Mouse (Mus musculus) midbrain, embryonic 16.5 days (tissue): ENCODE data around the gene Pdcd2. TPM values are rescaled to one million over a fixed set of nuclear protein-coding genes. Genes with fewer than 3 reads are reported as not detected.
A peak's percentile ranks its signal among the peaks of the same experiment; 100 is the strongest.
"Not testable (repeated sequence)": the region's sequence is repeated elsewhere in the genome, so short reads cannot be mapped to it uniquely, and the experiment has no call there.

Source experiments
- ATAC-seq: fragments of 200-750 bp; cut with Nextera tagmentation; 2 replicates; pipeline ENCODE4 v1.8.0; 2017; ENCODE audit warnings: moderate TSS enrichment
- H3K27ac ChIP-seq: fragments of 300-500 bp; sonication (generic); 2 replicates; pipeline ENCODE4 v1.5.1; 2014; ENCODE audit warnings: mild to moderate bottlenecking, low read length, mixed read lengths
- H3K27me3 ChIP-seq: fragments of 300-500 bp; sonication (generic); 2 replicates; pipeline ENCODE4 v1.6.1; 2014; ENCODE audit warnings: low read depth, low read length, mixed read lengths; ENCODE audit not compliant: control insufficient read depth, insufficient read depth
- H3K36me3 ChIP-seq: fragments of 300-500 bp; sonication (generic); 2 replicates; pipeline ENCODE4 v1.6.1; 2014; ENCODE audit warnings: mild to moderate bottlenecking, low read length, moderate library complexity, mixed read lengths; ENCODE audit not compliant: control insufficient read depth, insufficient read depth
- H3K4me1 ChIP-seq: fragments of 300-500 bp; sonication (generic); 2 replicates; pipeline ENCODE4 v1.6.1; 2014; ENCODE audit warnings: mild to moderate bottlenecking, low read length, mixed read lengths; ENCODE audit not compliant: control insufficient read depth, insufficient read depth
- H3K4me2 ChIP-seq: fragments of 300-500 bp; sonication (generic); 2 replicates; pipeline ENCODE4 v1.6.1; 2014; ENCODE audit warnings: mild to moderate bottlenecking, low read length, mixed read lengths
- H3K4me3 ChIP-seq: fragments of 300-500 bp; sonication (generic); 2 replicates; pipeline ENCODE4 v1.5.1; 2014; ENCODE audit warnings: low read depth, mild to moderate bottlenecking, low read length, moderate library complexity, mixed read lengths
- H3K9ac ChIP-seq: fragments of 300-500 bp; sonication (generic); 2 replicates; pipeline ENCODE4 v1.6.1; 2014; ENCODE audit warnings: low read depth, low read length, mixed read lengths
- H3K9me3 ChIP-seq: fragments of 300-500 bp; sonication (generic); replicated peaks from 2 replicates; pipeline ENCODE4 v1.6.1; 2014; ENCODE audit warnings: mild to moderate bottlenecking, low read length, mixed read lengths; ENCODE audit not compliant: control insufficient read depth, poor library complexity, severe bottlenecking
- WGBS: fragments of 180-500 bp; shearing (Covaris S2); extraction: QIAGEN DNeasy Blood & Tissue Kit; methylation state at CpG from one replicate; pipeline ENCODE4 v1.1.7; 2014; 5-methylcytosine and 5-hydroxymethylcytosine counted together
- polyA plus RNA-seq: library from polyadenylated mRNA; unstranded; fragments of >200 nt; fragmentation: Nextera tagmentation; extraction: Ambion mirVana; gene quantifications from 2 replicates; pipeline ENCODE4 v1.2.1, GENCODE M21; 2015

Gene Pdcd2
- polyA plus RNA-seq, 1 experiment from 2014 or later, result 54.7 TPM

DNA sequence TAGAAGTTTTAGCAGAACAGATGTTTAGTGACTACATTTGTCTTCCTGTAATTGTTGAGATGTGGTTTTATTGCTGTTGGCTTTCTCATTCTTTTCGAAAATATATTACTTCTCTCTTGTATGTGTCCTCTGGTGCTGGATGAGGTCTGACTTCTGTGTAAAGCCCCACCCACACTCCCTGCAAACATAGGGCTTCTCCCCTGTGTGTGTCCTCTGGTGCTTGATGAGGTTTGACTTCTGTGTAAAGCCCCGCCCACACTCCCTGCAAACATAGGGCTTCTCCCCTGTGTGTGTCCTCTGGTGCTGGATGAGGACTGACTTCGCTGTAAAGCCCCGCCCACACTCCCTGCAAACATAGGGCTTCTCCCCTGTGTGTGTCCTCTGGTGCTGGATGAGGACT lies 16.8 kb upstream of the Pdcd2 start:
- not testable (repeated sequence) for H3K36me3 ChIP-seq, H3K27me3 ChIP-seq, H3K4me3 ChIP-seq, H3K4me1 ChIP-seq, ATAC-seq, H3K9me3 ChIP-seq, H3K27ac ChIP-seq, H3K4me2 ChIP-seq, H3K9ac ChIP-seq
- WGBS, result 79% methylated on average over 4 of the region's 4 CpGs

DNA sequence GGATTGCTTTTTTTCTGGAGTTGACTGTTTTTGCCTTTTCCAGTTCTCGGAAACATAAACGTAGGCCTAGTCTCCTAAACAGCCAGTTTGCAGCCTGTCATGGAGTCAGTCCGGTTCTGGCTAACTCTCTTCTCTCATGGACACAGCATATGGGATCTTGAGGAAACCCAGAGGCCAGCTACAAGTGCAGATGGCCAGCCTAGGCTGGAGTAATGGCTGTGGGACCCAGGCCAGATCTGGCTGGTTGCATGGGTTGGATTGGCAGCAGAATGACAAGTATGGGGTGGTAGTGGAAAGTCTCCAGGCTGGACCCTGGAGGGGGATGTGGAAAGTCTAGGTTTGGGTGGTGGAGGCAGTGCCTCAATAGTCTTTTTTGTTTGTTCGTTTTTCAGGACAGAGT lies 13.2 kb upstream of the Pdcd2 start:
- no peaks in the 10 kb centered on the region for H3K36me3 ChIP-seq
- H3K4me1 ChIP-seq, result no peaks in the 10 kb centered on the region; the same call in 1 of the 2 replicates
- peaks cover 6% of the 10 kb centered on the region; the same call in 1 of the 2 replicates for H3K9me3 ChIP-seq
- ATAC-seq, result no peak
- no peak overlapping the region for H3K27ac ChIP-seq
- no peak overlapping the region for H3K4me3 ChIP-seq
- 80% methylated on average over 4 of the region's 4 CpGs for WGBS
- no peak overlapping the region for H3K9ac ChIP-seq
- no peak overlapping the region for H3K4me2 ChIP-seq
- peaks cover 4% of the 10 kb centered on the region; the same call in 1 of the 2 replicates for H3K27me3 ChIP-seq

GRCm38 (mm10) chr17:15536457-15536904 lies 9.4 kb upstream of the Pdcd2 start:
- no peak overlapping the region for H3K27ac ChIP-seq
- H3K4me3 ChIP-seq, result peak overlapping the region; percentile 56
- no peaks in the 10 kb centered on the region for H3K9me3 ChIP-seq
- H3K4me2 ChIP-seq, result peak overlapping the region; percentile 98
- H3K36me3 ChIP-seq, result no peaks in the 10 kb centered on the region
- H3K9ac ChIP-seq, result peak overlapping the region; percentile 74
- WGBS, result 1% methylated on average over 33 of the region's 33 CpGs
- ATAC-seq, result peak; percentile 58; the same call in 1 of the 2 replicates
- H3K27me3 ChIP-seq, result peaks cover 4% of the 10 kb centered on the region; the same call in 1 of the 2 replicates
- H3K4me1 ChIP-seq, result no peaks in the 10 kb centered on the region; the same call in 1 of the 2 replicates

DNA sequence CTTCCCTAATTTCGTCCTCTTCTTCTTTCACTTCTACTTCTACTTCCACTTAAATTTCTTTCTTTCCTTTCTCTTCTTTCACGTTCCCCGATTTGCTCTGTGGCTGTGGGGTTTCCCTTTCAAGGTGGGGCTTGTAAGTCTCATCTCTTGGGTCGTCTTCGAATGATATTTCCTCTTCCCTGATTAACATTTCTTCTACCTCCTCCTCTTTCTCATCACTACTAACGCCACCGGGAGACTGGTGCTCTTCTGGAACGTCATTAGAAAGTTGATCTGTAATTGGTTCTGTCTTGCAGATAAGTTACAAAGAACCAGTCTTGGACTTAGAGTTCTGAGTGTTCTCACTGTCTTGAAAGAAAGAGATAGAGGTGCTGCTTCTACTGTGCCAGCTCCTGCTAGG lies 8.8 kb upstream of the Pdcd2 start:
- WGBS, result 18% methylated on average over 8 of the region's 8 CpGs

GRCm38 (mm10) chr17:15535162-15535800 lies 8.2 kb upstream of the Pdcd2 start:
- Histone ChIP-seq H3K36me3 (no peaks in the 10 kb centered on the region), H3K4me2 (no peak overlapping the region), H3K4me3 (no peak overlapping the region), H3K27ac (no peak overlapping the region), H3K27me3 (peaks cover 4% of the 10 kb centered on the region; the same call in 1 of the 2 replicates), H3K9me3 (no peaks in the 10 kb centered on the region), H3K4me1 (no peaks in the 10 kb centered on the region; the same call in 1 of the 2 replicates), H3K9ac (no peak overlapping the region)
- no peak for ATAC-seq
- 67% methylated on average over 11 of the region's 11 CpGs for WGBS

More for the DNA sequence above, 8.8 kb upstream of the Pdcd2 start:
- peak overlapping the region; percentile 56 for H3K4me3 ChIP-seq
- H3K27me3 ChIP-seq, result peaks cover 4% of the 10 kb centered on the region; the same call in 1 of the 2 replicates
- H3K9ac ChIP-seq, result peak overlapping the region; percentile 74; the same call in 1 of the 2 replicates
- H3K4me1 ChIP-seq, result no peaks in the 10 kb centered on the region; the same call in 1 of the 2 replicates
- no peaks in the 10 kb centered on the region for H3K9me3 ChIP-seq
- H3K36me3 ChIP-seq, result no peaks in the 10 kb centered on the region
- peak overlapping the region; percentile 98 for H3K4me2 ChIP-seq
- H3K27ac ChIP-seq, result no peak overlapping the region
- ATAC-seq, result no peak

DNA sequence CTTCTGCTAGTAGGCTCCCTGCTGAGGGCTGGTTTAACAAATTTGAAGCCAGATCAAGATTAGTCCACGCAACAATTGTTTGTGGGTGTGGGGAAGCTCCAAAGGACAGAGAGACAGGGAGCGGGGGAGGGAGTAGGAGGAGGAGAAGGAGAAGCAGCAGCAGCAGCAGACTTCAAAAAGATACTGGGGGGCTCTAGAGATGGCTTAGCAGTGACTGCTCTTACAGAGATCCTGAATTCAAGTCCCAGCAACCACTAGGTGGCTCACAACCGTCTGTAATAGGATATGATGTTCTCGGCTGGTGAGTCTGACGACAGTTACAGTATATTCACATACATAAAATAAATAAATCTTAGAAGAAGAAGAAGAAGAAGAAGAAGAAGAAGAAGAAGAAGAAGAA lies 3.0 kb upstream of the Pdcd2 start:
- Histone ChIP-seq H3K9ac (no peak overlapping the region), H3K4me1 (peaks cover 15% of the 10 kb centered on the region), H3K4me2 (no peak overlapping the region), H3K27ac (no peak overlapping the region), H3K9me3 (no peaks in the 10 kb centered on the region), H3K36me3 (no peaks in the 10 kb centered on the region), H3K27me3 (no peaks in the 10 kb centered on the region), H3K4me3 (no peak overlapping the region)
- no peak for ATAC-seq
- 0% methylated on average over 5 of the region's 5 CpGs for WGBS

DNA sequence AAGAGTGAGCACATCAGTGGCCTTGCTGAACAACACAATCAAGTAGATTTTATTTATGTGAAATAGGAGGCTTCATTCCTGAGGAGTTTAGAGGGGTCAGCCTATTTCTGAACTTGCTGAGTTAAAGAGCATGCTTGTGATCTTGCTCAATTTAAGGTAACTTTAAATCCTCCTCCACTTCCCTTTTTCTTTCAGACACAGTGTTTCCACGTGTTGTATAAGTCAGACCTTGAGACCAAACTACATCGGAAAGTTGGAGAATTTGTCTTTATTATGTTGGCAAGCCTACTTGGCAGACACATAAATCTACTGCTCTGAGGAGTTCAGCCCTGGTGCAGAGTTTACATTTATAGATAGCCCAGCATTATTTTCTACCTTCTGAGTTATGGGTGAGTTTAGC lies 1.8 kb upstream of the Pdcd2 start:
- Histone ChIP-seq H3K9me3 (no peaks in the 10 kb centered on the region), H3K4me2 (no peak overlapping the region), H3K9ac (no peak overlapping the region), H3K27ac (no peak overlapping the region), H3K36me3 (peaks cover 6% of the 10 kb centered on the region; the same call in 1 of the 2 replicates), H3K27me3 (no peaks in the 10 kb centered on the region), H3K4me1 (peaks cover 15% of the 10 kb centered on the region), H3K4me3 (no peak overlapping the region)
- 89% methylated on average over 2 of the region's 2 CpGs for WGBS
- ATAC-seq, result no peak

- H3K4me2 ChIP-seq, result peak overlapping the region; percentile 82
- H3K9me3 ChIP-seq, result no peaks in the 10 kb centered on the region
- H3K27me3 ChIP-seq, result no peaks in the 10 kb centered on the region
- H3K9ac ChIP-seq, result peak overlapping the region; percentile 81
- H3K36me3 ChIP-seq, result peaks cover 6% of the 10 kb centered on the region; the same call in 1 of the 2 replicates
- 0 out of 2 replicates have a peak overlapping the region, but pooled peaks have one; percentile 79 for H3K27ac ChIP-seq
- no peak for ATAC-seq
- H3K4me1 ChIP-seq, result peaks cover 15% of the 10 kb centered on the region
- H3K4me3 ChIP-seq, result peak overlapping the region; percentile 95
- WGBS, result 62% methylated on average over 3 of the region's 3 CpGs
Observed at GRCm38 (mm10) chr17:15527811-15528136, 673 bp upstream of the Pdcd2 start.

DNA sequence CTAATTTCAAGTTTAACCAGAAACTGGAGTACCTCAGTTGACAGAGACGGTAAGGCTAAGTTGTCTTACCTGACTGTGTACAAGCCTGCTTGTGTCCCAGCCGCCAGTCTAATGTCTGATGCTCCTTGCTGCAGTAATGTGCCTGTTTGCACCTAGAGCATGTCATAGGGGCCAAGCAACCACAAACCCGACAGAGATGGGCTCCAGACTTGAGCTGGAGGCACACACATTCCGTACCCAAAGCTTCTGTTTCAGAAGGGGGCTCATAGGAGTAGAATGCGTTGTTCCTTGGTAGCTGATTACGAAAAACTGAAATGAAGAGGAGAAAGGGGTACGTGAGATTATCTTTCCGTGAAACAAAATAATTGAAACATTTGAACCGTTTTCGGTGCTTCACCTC lies 797 bp downstream of the Pdcd2 start:
- Histone ChIP-seq H3K27me3 (no peaks in the 10 kb centered on the region), H3K9me3 (no peaks in the 10 kb centered on the region), H3K9ac (peak overlapping the region; percentile 81), H3K4me2 (peak overlapping the region; percentile 82), H3K36me3 (peaks cover 8% of the 10 kb centered on the region; the same call in 1 of the 2 replicates), H3K4me3 (peak overlapping the region; percentile 95), H3K27ac (peak overlapping the region; percentile 26; the same call in 1 of the 2 replicates), H3K4me1 (peaks cover 15% of the 10 kb centered on the region)
- ATAC-seq, result no peak
- WGBS, result 12% methylated on average over 10 of the region's 10 CpGs
